Mouse (Mus musculus) midbrain, postnatal 0 days (tissue): ENCODE data around the gene Smad3. TPM values are rescaled to one million over a fixed set of nuclear protein-coding genes. Genes with fewer than 3 reads are reported as not detected.

Experiments used
- ATAC-seq: fragments of 200-750 bp; cut with Nextera tagmentation; 2 replicates; pipeline ENCODE4 v1.8.0; 2017; ENCODE audit warnings: moderate number of reproducible peaks, mild to moderate bottlenecking, moderate TSS enrichment, moderate library complexity; ENCODE audit not compliant: low FRiP score
- DNase-seq: peaks from one replicate; pipeline ENCODE4 v3.0.0-alpha.2; 2015; ENCODE audit warnings: low spot score
- H3K27ac ChIP-seq: fragments of 300-500 bp; sonication (generic); 2 replicates; pipeline ENCODE4 v1.5.1; 2014; ENCODE audit warnings: low read depth, mild to moderate bottlenecking, low read length, mixed read lengths
- H3K27me3 ChIP-seq: fragments of 300-500 bp; sonication (generic); 2 replicates; pipeline ENCODE4 v1.6.1; 2014; ENCODE audit warnings: low read length, control low read depth, mixed read lengths; ENCODE audit not compliant: insufficient read depth
- H3K36me3 ChIP-seq: fragments of 300-500 bp; sonication (generic); 2 replicates; pipeline ENCODE4 v1.6.1; 2014; ENCODE audit warnings: low read length, control low read depth, mixed read lengths; ENCODE audit not compliant: insufficient read depth
- H3K4me1 ChIP-seq: fragments of 300-500 bp; sonication (generic); 2 replicates; pipeline ENCODE4 v1.6.1; 2014; ENCODE audit warnings: mild to moderate bottlenecking, control low read depth, antibody characterized with exemption, low read length, mixed read lengths; ENCODE audit not compliant: insufficient read depth
- H3K4me2 ChIP-seq: fragments of 300-500 bp; sonication (generic); 2 replicates; pipeline ENCODE4 v1.6.1; 2014; ENCODE audit warnings: low read depth, mild to moderate bottlenecking, low read length, mixed read lengths; ENCODE audit not compliant: poor library complexity, severe bottlenecking
- H3K4me3 ChIP-seq: fragments of 300-500 bp; sonication (generic); 2 replicates; pipeline ENCODE4 v1.5.1; 2014; ENCODE audit warnings: low read depth, mild to moderate bottlenecking, low read length, moderate library complexity
- H3K9ac ChIP-seq: fragments of 300-500 bp; sonication (generic); replicated peaks from 2 replicates; pipeline ENCODE4 v1.6.1; 2014; ENCODE audit warnings: mild to moderate bottlenecking, low read length, moderate library complexity, mixed read lengths; ENCODE audit not compliant: poor library complexity, severe bottlenecking
- H3K9me3 ChIP-seq: fragments of 300-500 bp; sonication (generic); 2 replicates; pipeline ENCODE4 v1.6.1; 2016; ENCODE audit warnings: low read length, control low read depth
- CTCF ChIP-seq: IDR thresholded peaks from 2 replicates; pipeline ENCODE4 v1.5.1; 2016; ENCODE audit warnings: antibody characterized with exemption, mild to moderate bottlenecking
- WGBS: fragments of 180-500 bp; shearing (Covaris S2); extraction: QIAGEN DNeasy Blood & Tissue Kit; methylation state at CpG from one replicate; pipeline ENCODE4 v1.1.7; 2014; 5-methylcytosine and 5-hydroxymethylcytosine counted together
- polyA plus RNA-seq: library from polyadenylated mRNA; unstranded; fragments of >200 nt; fragmentation: Nextera tagmentation; extraction: Ambion mirVana; gene quantifications from 2 replicates; pipeline ENCODE4 v1.2.1, GENCODE M21; 2015
- total RNA-seq: library from RNA; depleted of rRNA; stranded (reverse); fragments of >200 nt; gene quantifications from 2 replicates; pipeline ENCODE4 v1.2.3, GENCODE M21; 2014; rRNA removed

Smad3 gene
- total and polyA plus RNA-seq, 2 experiments from 2014 or later, result 4.0 to 20.6 TPM

DNA sequence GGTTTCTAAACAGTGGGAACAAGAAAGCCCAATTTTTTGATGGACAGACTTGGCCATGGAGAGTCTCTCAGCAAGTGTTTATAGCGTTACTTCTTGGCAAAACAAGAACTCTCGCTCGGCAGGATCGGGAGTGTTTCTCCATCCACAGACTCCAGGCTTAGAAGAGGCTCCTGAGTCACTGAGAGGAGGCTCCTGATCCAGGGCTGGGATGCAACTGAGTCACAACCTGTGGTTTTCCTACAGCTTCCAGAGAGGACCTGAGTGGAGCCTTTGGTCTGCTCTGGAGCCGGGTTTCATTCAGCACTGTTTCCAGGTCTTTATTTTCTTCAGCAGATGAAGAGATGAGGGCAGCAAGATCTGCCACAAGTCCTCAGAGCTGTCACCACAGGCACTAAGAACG, 149.8 kb downstream of the Smad3 start:
- Histone ChIP-seq H3K36me3 (no peaks in the 10 kb centered on the region), H3K4me1 (peaks cover 16% of the 10 kb centered on the region), H3K4me2 (no peak overlapping the region), H3K27ac (no peak overlapping the region), H3K27me3 (no peaks in the 10 kb centered on the region), H3K4me3 (no peak overlapping the region), H3K9ac (no peak overlapping the region), H3K9me3 (no peaks in the 10 kb centered on the region)
- no peak for ATAC-seq
- no peak for DNase-seq
- no peak for TF ChIP-seq CTCF
- 62% methylated on average over 6 of the region's 6 CpGs for WGBS

DNA sequence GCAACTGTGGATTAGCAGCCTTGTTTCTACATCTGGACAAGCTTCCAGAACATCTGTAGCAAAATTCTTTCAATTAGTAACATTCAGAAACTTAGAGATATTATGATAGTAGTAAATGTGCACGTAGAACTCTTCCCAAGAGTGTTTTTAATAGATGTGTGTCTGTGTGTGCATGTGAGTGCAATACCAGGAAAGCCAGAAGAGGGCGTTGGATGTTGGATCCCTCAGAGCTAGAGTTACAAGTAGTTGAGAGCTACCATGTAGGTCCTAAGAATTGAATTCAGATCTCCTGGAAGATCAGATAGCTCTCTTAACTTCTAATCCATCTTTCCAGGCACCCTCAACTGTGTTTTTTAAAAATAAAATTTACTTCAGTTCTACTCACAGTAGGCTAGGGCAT, 151.2 kb downstream of the Smad3 start:
- H3K27ac ChIP-seq, result no peak overlapping the region
- H3K36me3 ChIP-seq, result no peaks in the 10 kb centered on the region
- ATAC-seq, result no peak
- TF ChIP-seq CTCF, result peak; percentile 49
- H3K4me3 ChIP-seq, result no peak overlapping the region
- H3K27me3 ChIP-seq, result no peaks in the 10 kb centered on the region
- no peaks in the 10 kb centered on the region for H3K9me3 ChIP-seq
- H3K9ac ChIP-seq, result no peak overlapping the region
- peaks cover 13% of the 10 kb centered on the region for H3K4me1 ChIP-seq
- WGBS, result 82% methylated on average over 2 of the region's 2 CpGs
- DNase-seq, result no peak
- no peak overlapping the region for H3K4me2 ChIP-seq

DNA sequence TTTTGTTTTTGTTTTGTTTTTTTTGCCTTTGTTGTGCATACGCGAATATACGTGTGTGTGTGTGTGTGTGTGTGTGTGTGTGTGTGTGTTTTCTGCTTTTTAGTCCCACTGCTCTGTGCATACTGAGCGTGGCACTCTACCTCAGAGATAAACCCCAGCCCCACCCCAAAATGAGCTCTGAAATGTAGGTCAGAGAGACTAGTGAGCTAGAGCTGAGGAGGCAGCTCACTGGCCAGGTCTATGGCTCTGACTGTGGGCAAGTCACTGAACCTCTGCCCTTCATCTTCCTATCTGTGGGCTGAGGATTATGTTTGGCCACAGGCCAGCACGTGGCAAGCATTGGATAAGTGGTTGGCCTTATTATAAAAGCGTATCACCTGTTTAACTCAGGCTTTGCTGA, 153.9 kb downstream of the Smad3 start:
- WGBS, result 62% methylated on average over 6 of the region's 6 CpGs
- Histone ChIP-seq H3K27ac (no peak overlapping the region), H3K9ac (no peak overlapping the region; the same call in 1 of the 2 replicates), H3K36me3 (no peaks in the 10 kb centered on the region), H3K4me2 (peak overlapping the region; percentile 69), H3K4me1 (peaks cover 13% of the 10 kb centered on the region), H3K9me3 (no peaks in the 10 kb centered on the region), H3K27me3 (no peaks in the 10 kb centered on the region), H3K4me3 (peak overlapping the region; percentile 86; the same call in 1 of the 2 replicates)
- no peak for TF ChIP-seq CTCF
- ATAC-seq, result no peak
- no peak for DNase-seq

DNA sequence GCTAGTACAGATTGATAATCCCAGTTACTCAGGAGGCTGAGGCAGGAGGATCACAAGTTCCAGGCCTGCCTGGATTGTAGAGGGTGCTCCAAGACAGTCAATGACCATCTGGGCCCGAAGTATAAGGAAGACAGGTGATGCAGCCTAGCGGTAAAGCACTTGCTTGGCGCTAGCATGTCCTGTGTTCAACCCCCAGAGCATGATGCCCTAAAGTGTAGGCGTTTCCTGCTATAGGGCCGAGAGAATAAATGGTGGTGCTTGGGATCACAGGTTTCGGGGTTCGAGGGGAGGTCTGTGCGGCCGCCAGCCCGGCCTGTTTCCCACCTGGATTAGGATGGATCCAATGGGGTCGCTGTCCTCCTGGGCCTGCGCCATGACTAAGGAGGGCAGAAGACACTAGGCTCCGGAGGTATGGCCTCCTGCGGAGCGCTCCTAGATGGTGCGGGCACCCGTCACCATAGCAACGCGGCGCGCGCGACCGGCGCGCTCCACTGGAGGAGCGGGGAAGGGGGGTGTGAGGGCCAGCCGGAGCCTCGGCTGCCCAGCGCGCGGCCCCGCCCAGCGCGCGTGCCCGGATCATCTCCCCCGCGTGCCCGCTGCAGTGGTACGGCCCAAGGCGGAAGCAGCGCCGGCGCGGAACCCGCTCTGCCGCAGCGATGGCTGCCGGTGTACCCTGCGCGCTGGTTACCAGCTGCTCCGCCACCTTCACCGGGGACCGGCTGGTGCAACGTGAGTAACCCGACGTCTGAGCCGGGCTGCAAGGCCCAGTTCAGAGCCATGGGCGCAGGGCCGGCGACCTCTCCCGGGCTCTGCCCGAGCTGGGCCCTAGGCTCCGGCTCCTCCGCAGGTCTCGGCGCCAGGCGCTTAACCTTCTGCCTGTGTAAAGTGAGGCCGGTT, 155.5 kb downstream of the Smad3 start, which contains the start of the genes Iqch and Aagab:
Iqch (minus strand) TSS at position 451 of the 897 bp plus-strand sequence.
Aagab (plus strand) TSS at position 618 of the 897 bp plus-strand sequence.
- DNase-seq (peak; percentile 97), ATAC-seq (peak; percentile 98)
- TF ChIP-seq CTCF, result peak; percentile 44
- no peaks in the 10 kb centered on the region for H3K36me3 ChIP-seq
- H3K27ac ChIP-seq, result peak within 1 kb of the TSS; percentile 72
- H3K4me1 ChIP-seq, result peaks cover 13% of the 10 kb centered on the region
- peak within 1 kb of the TSS; percentile 86 for H3K9ac ChIP-seq
- no peaks in the 10 kb centered on the region for H3K27me3 ChIP-seq
- H3K4me3 ChIP-seq, result peak within 1 kb of the TSS; percentile 86
- no peaks in the 10 kb centered on the region for H3K9me3 ChIP-seq
- H3K4me2 ChIP-seq, result peak within 1 kb of the TSS; percentile 69
- WGBS, result 2% methylated on average over 47 of the region's 70 CpGs

Other genes with a start within 250 kb of the Smad3 start
- gene Iqch, start 155.5 kb downstream of the Smad3 start, total RNA-seq, result 0.14 TPM in 1 of 2 replicates, not detected in the other
- 0.12 and 0.20 TPM in 2 replicates for gene Iqch, start 155.5 kb downstream of the Smad3 start, polyA plus RNA-seq
- gene Aagab, start 155.3 kb downstream of the Smad3 start, total RNA-seq, result 39.1 and 45.5 TPM in 2 replicates
- gene Aagab, start 155.3 kb downstream of the Smad3 start, polyA plus RNA-seq, result 58.9 and 59.7 TPM in 2 replicates